Mouse (Mus musculus): ENCODE results near the gene Amd1. TPM values are rescaled to one million over a fixed set of nuclear protein-coding genes. Genes with fewer than 3 reads are reported as not detected.

Gene Amd1
- polyA plus RNA-seq, 1 experiment from 2014 or later = 41.9 TPM

- no peaks in the 10 kb centered on the region for H3K9me3 ChIP-seq (replicated peaks)
- H3K27me3 ChIP-seq = no peaks in the 10 kb centered on the region
- ATAC-seq (ENCODE audit: insufficient read depth) = peak; percentile 77
- peak overlapping the region; percentile 97 for H3K9ac ChIP-seq
- peak overlapping the region; percentile 82 for H3K4me2 ChIP-seq
- H3K4me3 ChIP-seq (replicated peaks) = peak overlapping the region; percentile 94
- peaks cover 6% of the 10 kb centered on the region for H3K36me3 ChIP-seq (replicated peaks)
- H3K4me1 ChIP-seq (replicated peaks) = peaks cover 49% of the 10 kb centered on the region
- H3K27ac ChIP-seq (replicated peaks) = peak overlapping the region; percentile 91
- WGBS (ENCODE audit: insufficient replicate concordance) = under 1% methylated on average over 36 of the region's 36 CpGs
Measured at GRCm38 (mm10) chr10:40300648-40301171, 1.3 kb downstream of the Amd1 start.

GRCm38 (mm10) chr10:40292640-40293039, 9.3 kb downstream of the Amd1 start:
- Histone ChIP-seq H3K4me2 (no peak overlapping the region), H3K4me3 (replicated peaks) (no peak overlapping the region), H3K9ac (no peak overlapping the region), H3K36me3 (replicated peaks) (peaks cover 53% of the 10 kb centered on the region), H3K27me3 (no peaks in the 10 kb centered on the region), H3K9me3 (replicated peaks) (no peaks in the 10 kb centered on the region), H3K4me1 (replicated peaks) (peaks cover 38% of the 10 kb centered on the region), H3K27ac (replicated peaks) (no peak overlapping the region)
- 83% methylated on average over 6 of the region's 6 CpGs for WGBS (ENCODE audit: insufficient replicate concordance)
- ATAC-seq (ENCODE audit: insufficient read depth) = no peak

GRCm38 (mm10) chr10:40286767-40287166, 15.2 kb downstream of the Amd1 start:
- Histone ChIP-seq H3K36me3 (replicated peaks) (peaks cover 53% of the 10 kb centered on the region), H3K27me3 (no peaks in the 10 kb centered on the region), H3K9ac (no peak overlapping the region), H3K9me3 (replicated peaks) (no peaks in the 10 kb centered on the region), H3K4me3 (replicated peaks) (no peak overlapping the region), H3K27ac (replicated peaks) (no peak overlapping the region), H3K4me2 (no peak overlapping the region), H3K4me1 (replicated peaks) (no peaks in the 10 kb centered on the region; the same call in 1 of the 2 replicates)
- ATAC-seq (ENCODE audit: insufficient read depth) = no peak
- WGBS (ENCODE audit: insufficient replicate concordance) = 47% methylated on average over 1 of the region's 1 CpGs

- H3K4me2 ChIP-seq = no peak overlapping the region
- no peak overlapping the region for H3K9ac ChIP-seq
- no peaks in the 10 kb centered on the region; the same call in 1 of the 2 replicates for H3K4me1 ChIP-seq (replicated peaks)
- ATAC-seq (ENCODE audit: insufficient read depth) = no peak
- H3K27ac ChIP-seq (replicated peaks) = no peak overlapping the region
- H3K4me3 ChIP-seq (replicated peaks) = no peak overlapping the region
- no peaks in the 10 kb centered on the region for H3K9me3 ChIP-seq (replicated peaks)
- peaks cover 41% of the 10 kb centered on the region for H3K36me3 ChIP-seq (replicated peaks)
- WGBS (ENCODE audit: insufficient replicate concordance) = 64% methylated on average over 1 of the region's 1 CpGs
- H3K27me3 ChIP-seq = no peaks in the 10 kb centered on the region
Measured at GRCm38 (mm10) chr10:40285571-40285970, 16.4 kb downstream of the Amd1 start.

GRCm38 (mm10) chr10:40284997-40285396, 17.0 kb downstream of the Amd1 start:
- Histone ChIP-seq H3K27ac (replicated peaks) (no peak overlapping the region), H3K4me1 (replicated peaks) (no peaks in the 10 kb centered on the region; the same call in 1 of the 2 replicates), H3K9me3 (replicated peaks) (no peaks in the 10 kb centered on the region), H3K36me3 (replicated peaks) (peaks cover 35% of the 10 kb centered on the region), H3K9ac (no peak overlapping the region), H3K27me3 (no peaks in the 10 kb centered on the region), H3K4me3 (replicated peaks) (no peak overlapping the region), H3K4me2 (no peak overlapping the region)
- WGBS (ENCODE audit: insufficient replicate concordance) = 83% methylated on average over 3 of the region's 3 CpGs
- no peak for ATAC-seq (ENCODE audit: insufficient read depth)

GRCm38 (mm10) chr10:40284179-40284831, 17.7 kb downstream of the Amd1 start:
- Histone ChIP-seq H3K9ac (no peak overlapping the region), H3K9me3 (replicated peaks) (no peaks in the 10 kb centered on the region), H3K4me2 (no peak overlapping the region), H3K4me3 (replicated peaks) (no peak overlapping the region), H3K27me3 (no peaks in the 10 kb centered on the region), H3K36me3 (replicated peaks) (peaks cover 28% of the 10 kb centered on the region), H3K4me1 (replicated peaks) (no peaks in the 10 kb centered on the region; the same call in 1 of the 2 replicates), H3K27ac (replicated peaks) (no peak overlapping the region)
- no peak for ATAC-seq (ENCODE audit: insufficient read depth)
- WGBS (ENCODE audit: insufficient replicate concordance) = 88% methylated on average over 10 of the region's 10 CpGs

- no peak for ATAC-seq (ENCODE audit: insufficient read depth)
- H3K27ac ChIP-seq (replicated peaks) = no peak overlapping the region
- no peak overlapping the region for H3K9ac ChIP-seq
- H3K4me2 ChIP-seq = no peak overlapping the region
- no peaks in the 10 kb centered on the region for H3K27me3 ChIP-seq
- peaks cover 27% of the 10 kb centered on the region for H3K36me3 ChIP-seq (replicated peaks)
- H3K9me3 ChIP-seq (replicated peaks) = no peaks in the 10 kb centered on the region
- 88% methylated on average over 9 of the region's 9 CpGs for WGBS (ENCODE audit: insufficient replicate concordance)
- no peak overlapping the region for H3K4me3 ChIP-seq (replicated peaks)
- peaks cover 6% of the 10 kb centered on the region for H3K4me1 ChIP-seq (replicated peaks)
Measured at GRCm38 (mm10) chr10:40283636-40284035, 18.4 kb downstream of the Amd1 start.

- peaks cover 20% of the 10 kb centered on the region for H3K36me3 ChIP-seq (replicated peaks)
- H3K4me1 ChIP-seq (replicated peaks) = peaks cover 14% of the 10 kb centered on the region
- H3K4me2 ChIP-seq = no peak overlapping the region
- no peak overlapping the region for H3K4me3 ChIP-seq (replicated peaks)
- H3K27ac ChIP-seq (replicated peaks) = no peak overlapping the region
- 77% methylated on average over 2 of the region's 2 CpGs for WGBS (ENCODE audit: insufficient replicate concordance)
- H3K9ac ChIP-seq = no peak overlapping the region
- H3K9me3 ChIP-seq (replicated peaks) = no peaks in the 10 kb centered on the region
- ATAC-seq (ENCODE audit: insufficient read depth) = no peak
- no peaks in the 10 kb centered on the region for H3K27me3 ChIP-seq
Measured at GRCm38 (mm10) chr10:40281565-40281964, 20.4 kb downstream of the Amd1 start.

- WGBS (ENCODE audit: insufficient replicate concordance) = 46% methylated on average over 5 of the region's 5 CpGs
- no peak overlapping the region for H3K27ac ChIP-seq (replicated peaks)
- no peak overlapping the region for H3K4me2 ChIP-seq
- H3K4me1 ChIP-seq (replicated peaks) = peaks cover 42% of the 10 kb centered on the region
- H3K36me3 ChIP-seq (replicated peaks) = no peaks in the 10 kb centered on the region
- H3K9me3 ChIP-seq (replicated peaks) = no peaks in the 10 kb centered on the region
- H3K27me3 ChIP-seq = no peaks in the 10 kb centered on the region
- ATAC-seq (ENCODE audit: insufficient read depth) = no peak
- H3K4me3 ChIP-seq (replicated peaks) = no peak overlapping the region
- H3K9ac ChIP-seq = no peak overlapping the region
Measured at GRCm38 (mm10) chr10:40278317-40278716, 23.7 kb downstream of the Amd1 start.

GRCm38 (mm10) chr10:40275991-40276390, 26.0 kb downstream of the Amd1 start:
- Histone ChIP-seq H3K27me3 (no peaks in the 10 kb centered on the region), H3K9ac (no peak overlapping the region), H3K4me3 (replicated peaks) (no peak overlapping the region), H3K9me3 (replicated peaks) (no peaks in the 10 kb centered on the region), H3K27ac (replicated peaks) (peak overlapping the region; percentile 58), H3K36me3 (replicated peaks) (no peaks in the 10 kb centered on the region), H3K4me1 (replicated peaks) (peaks cover 49% of the 10 kb centered on the region), H3K4me2 (peak overlapping the region; percentile 23)
- ATAC-seq (ENCODE audit: insufficient read depth) = no peak
- WGBS (ENCODE audit: insufficient replicate concordance) = 21% methylated on average over 7 of the region's 7 CpGs

- no peak overlapping the region for H3K4me3 ChIP-seq (replicated peaks)
- H3K9ac ChIP-seq = no peak overlapping the region
- no peaks in the 10 kb centered on the region for H3K9me3 ChIP-seq (replicated peaks)
- H3K4me1 ChIP-seq (replicated peaks) = peaks cover 46% of the 10 kb centered on the region
- 27% methylated on average over 5 of the region's 5 CpGs for WGBS (ENCODE audit: insufficient replicate concordance)
- H3K36me3 ChIP-seq (replicated peaks) = no peaks in the 10 kb centered on the region
- H3K27me3 ChIP-seq = no peaks in the 10 kb centered on the region
- peak overlapping the region; percentile 59 for H3K4me2 ChIP-seq
- ATAC-seq (ENCODE audit: insufficient read depth) = peak; percentile 100
- H3K27ac ChIP-seq (replicated peaks) = peak overlapping the region; percentile 84
Measured at GRCm38 (mm10) chr10:40273938-40274337, 28.0 kb downstream of the Amd1 start.

Measured in liver, embryonic 15.5 days (tissue).